Mouse (Mus musculus): ENCODE data around the gene Hectd4.

Hectd4 gene

DNA sequence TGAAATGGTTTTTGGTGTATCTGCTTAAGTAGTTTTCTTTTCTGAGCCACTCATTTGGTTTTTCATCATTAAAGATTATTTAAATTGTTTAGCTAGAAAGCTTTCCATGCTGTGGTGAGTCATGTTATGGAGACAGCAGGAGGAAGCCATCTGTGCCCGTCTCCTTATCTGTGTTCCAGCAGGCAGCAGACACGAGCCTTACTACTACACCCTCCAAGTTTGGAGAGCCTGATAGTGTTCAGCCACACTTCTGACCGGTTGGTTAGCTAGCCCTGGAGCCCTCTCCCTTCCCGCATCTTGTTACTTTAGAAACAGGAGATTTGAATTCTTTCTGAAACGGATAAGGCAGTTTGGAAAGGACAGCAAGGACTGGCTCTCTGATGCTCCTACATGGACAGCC is 16.2 kb downstream of the Hectd4 start:
- in situ Hi-C loops (cut with MboI), result no loop called here

DNA sequence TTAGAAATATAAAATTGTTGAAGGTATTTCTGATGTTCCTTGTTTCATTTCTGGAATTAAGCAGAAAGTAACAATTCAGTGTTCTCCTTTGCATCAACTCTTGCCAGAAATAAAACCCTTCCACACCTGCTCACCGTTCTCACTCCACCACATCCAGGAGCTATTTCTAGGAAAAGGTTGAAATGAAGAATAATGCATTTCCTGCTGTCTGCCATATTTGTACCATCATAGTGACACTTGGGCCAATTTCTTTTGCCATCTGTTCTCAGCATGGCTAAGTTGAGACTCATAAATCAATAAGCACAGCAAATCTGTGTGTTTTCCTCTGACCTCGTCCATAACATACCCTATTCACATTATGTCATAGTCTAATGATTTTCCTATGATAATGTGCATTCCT is 18.2 kb downstream of the Hectd4 start:
- in situ Hi-C loops (cut with MboI), result no loop called here

DNA sequence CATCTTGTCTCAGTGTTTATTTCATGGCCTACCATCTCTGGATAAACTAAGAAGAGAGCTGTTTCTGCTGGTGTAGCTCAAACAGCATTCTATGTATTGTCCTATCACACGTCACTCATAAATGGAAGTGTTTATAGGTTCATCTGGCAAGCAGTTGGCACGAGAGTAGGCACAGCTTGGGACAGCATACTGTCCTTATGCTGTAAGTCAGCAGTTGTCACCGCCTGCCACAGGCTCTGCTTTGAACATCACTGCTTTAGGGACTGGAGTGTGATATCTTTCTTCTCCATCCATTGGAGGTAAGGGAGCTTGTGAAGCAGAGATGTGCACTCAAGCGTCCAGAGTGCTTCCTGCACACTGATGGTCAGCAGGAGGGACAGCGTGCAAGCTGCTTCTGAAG is 19.8 kb downstream of the Hectd4 start:
- in situ Hi-C loops (cut with MboI), result no loop called here

DNA sequence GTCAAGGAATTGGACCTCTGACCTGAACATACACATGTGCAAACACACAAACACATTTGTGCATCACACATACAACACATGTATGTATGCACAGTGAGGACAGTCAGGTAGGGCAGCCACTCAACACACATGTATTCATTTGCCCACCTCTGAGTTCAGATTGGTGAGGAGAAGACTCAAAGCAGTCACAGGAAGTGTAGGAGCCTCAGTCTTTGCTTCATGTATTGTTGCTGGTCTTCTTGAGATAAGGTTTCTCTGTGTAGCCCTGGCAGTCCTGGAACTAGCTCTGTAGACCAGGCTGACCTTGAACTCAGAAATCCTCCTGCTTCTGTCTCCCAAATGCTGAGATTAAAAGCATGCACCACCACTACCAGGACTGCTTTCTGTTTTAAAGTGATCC is 21.2 kb downstream of the Hectd4 start:
- in situ Hi-C loops (cut with MboI), result no loop called here

DNA sequence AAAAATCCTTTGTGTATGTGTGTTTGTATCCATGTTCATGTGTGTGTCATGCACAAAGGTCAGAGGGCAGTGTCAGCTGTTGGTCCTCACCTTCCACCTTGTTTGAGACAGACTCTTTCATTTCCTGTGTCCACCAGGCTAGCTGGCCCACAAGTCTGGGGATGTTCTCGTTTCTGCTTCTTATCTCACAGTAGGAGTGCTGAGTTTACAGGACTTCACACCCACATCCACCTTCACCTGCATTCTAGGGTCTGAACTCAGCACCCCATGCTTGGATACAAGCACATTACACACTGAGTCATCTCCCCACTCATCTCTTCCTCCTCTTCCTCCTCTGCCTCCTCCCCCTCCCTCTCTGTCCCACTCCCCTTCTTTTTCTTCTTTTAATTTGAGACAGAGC is 22.2 kb downstream of the Hectd4 start:
- in situ Hi-C loops (cut with MboI), result no loop called here

DNA sequence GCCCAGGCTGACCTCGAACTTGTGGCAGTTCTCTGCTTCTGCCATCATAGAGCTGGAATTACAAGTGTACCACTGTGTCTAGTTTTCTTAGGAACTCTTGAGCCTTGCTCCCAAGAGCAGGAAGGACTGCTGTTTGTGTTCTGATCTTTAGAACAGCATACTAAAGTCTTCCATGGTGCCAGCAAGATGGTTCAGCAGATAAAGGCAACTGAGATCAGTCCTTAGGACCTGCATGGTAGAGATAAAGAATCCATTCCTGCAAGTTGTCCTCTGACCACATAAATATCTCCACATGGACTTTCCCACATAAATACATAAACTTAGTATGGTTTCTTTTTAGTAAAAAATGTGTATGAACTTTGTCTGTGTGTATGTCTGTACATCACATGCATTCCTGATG is 22.7 kb downstream of the Hectd4 start:
- in situ Hi-C loops (cut with MboI), result no loop called here

DNA sequence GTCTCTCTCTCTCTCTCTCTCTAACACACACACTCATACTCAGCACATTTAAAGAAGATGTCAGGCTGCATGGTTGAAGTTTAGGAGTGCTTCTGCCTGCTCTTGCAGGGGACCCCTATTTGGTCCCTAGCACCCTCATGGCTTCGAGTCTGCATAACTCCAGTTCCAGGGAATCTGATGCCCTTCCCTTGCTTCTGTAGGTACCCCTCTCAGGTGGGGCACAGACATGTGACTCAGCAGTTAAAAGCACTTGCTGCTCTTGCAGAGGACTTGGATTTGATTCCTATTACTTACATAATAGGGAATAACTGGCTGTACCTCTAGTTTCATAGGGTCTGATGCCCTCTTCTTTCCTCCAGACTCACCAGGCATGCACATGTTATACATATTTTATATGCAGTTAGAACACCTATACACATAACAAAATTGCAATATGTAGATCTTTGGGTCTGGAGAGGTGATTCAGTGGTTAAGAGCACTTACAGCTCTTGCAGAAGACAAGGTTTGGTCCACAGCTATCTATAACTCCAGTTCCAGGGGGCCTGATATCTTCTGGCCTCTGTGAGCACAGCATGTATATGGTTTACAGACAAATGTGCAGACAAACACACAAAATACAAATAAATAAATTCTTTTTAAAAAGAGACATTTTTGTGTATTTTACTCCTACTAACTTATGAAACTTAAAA is 23.8 kb downstream of the Hectd4 start:
- in situ Hi-C loops (cut with MboI), result no loop called here

DNA sequence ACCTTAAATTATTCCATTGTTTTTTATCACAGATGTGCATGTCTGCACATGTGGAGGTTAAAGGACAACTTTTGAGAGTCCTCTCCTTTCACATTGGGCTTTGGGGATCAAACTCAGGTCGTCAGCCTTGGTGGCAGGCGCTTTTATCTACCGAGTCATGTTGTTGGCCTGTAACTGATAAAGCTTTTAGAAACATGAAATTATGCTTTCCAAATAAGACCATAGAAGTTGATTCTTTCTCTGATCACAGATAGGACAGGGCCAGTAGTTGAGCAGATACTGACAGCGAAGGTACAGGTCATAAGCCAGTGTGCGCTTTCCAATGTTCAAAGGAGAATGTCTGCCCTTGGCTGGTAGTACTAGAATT is 24.3 kb downstream of the Hectd4 start:
- in situ Hi-C loops (cut with MboI), result no loop called here

DNA sequence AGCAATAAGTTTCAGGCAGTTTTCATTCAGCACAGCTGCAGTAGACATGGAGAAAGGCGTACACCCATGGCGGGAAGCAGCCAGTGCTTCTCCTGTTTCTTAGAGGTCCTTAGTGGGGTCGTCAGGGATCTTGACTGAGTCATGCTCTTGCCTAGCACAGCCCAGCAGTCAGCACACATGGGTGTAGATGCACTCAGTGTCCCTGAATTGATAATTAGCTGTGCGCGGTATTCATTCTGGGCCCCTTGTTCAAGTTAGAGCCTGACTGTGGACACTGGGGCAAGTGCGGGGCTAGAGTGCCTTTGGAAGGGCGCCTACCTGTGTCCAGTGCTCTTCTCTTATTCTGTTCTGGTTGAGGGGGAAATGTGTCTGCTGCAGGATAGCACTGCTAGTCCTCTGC is 25.2 kb downstream of the Hectd4 start:
- in situ Hi-C loops (cut with MboI), result no loop called here

DNA sequence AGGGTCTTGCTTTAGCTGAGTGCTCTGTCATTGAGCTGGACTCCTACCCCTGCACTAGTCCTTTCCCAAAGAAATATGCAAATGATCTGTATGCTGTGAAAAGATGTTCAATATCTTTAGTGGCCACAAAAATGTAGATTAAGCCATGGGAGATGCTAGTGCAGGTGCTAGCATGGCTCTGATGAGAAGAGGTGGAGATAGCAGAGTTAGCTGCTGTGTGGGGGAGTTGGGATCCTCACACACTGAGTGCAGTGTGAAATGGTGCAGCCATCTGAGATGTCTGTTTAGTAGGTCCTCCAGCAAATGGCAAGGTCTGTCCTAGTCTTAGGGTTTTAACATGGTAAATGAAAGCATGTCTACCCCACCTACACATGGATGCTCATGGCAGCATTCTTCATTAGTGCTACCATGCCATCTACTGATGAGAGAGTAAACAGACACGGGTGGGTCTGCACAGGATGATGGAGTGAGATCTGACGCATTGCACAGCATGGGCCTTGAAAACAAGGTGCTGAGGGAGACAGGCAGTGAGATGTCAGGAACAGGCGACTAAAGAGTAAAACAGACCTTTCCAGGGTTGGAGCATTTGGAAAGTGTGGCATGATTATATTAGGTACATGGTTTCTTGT is 28.9 kb downstream of the Hectd4 start:
- in situ Hi-C loops (cut with MboI), result no loop called here

DNA sequence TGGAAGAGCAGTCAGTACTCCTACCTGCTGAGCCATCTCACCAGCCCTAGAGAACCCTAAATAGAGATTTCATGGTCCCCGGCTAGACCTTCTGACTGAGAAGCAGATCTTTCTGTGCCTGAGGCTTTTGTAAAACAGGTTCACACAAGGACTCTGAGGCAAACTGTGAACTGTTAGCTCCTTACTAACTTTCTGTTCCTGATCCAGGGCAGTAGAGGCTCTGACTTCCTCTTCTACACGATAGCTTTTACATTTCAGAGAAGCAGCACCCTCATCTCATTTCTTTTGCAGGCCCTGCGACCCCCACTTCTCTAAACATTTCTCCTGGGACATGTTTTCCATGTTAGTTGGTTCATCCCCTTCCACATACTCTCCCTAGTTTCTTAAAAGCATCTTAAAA is 29.7 kb downstream of the Hectd4 start:
- in situ Hi-C loops (cut with MboI), result no loop called here

DNA sequence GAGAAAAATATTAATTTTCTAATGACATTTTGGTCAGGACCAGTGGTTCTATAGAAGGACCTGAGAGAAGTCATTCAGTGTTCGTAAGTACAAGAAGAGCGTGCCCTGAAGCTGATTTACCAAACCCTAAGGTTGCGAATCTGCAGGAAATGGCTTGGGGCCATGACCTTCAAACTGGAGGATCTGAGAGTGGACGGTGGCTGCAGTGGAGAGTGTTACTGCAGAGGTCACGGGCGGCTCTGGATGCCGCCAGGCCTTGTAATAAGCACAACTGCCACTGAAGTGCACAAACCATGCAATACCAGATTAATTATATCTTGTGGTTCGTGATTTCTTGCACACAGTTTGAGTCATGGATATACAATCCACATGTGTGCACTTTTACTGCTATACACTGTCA is 31.8 kb downstream of the Hectd4 start:
- in situ Hi-C loops (cut with MboI), result no loop called here

DNA sequence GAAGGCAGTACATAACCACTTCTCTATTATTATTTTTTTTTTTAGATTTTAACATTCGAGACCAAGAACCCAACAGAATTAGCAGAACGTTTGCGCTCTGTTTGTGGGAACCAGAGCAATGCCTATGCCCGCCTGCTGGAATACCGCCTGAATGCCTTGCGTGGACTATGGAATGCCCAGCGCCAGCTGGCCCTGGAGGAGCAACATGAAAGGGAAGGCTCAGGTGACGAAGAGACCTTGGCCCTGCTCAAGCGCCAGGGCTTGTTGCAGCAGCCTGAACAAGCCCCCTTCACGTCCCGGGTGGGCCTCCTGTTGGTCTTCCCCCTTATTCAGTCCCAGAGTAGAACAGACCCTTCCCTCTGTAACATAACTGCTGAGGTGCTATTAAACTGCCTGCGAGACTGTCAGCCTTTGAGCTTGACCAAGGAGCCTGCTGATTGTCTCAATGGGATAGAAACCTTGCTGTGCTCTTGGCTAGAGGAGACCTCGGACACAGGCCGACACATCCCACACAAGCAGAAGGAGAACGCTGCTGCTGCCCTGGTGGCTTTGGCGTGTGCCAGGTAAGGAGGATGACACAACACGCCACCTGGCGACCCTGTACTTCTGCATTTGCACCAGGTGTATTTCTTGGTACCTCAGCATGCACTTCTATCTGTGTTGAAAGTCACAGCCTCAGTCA is 33.9 kb downstream of the Hectd4 start:
- in situ Hi-C loops (cut with MboI), result no loop called here

DNA sequence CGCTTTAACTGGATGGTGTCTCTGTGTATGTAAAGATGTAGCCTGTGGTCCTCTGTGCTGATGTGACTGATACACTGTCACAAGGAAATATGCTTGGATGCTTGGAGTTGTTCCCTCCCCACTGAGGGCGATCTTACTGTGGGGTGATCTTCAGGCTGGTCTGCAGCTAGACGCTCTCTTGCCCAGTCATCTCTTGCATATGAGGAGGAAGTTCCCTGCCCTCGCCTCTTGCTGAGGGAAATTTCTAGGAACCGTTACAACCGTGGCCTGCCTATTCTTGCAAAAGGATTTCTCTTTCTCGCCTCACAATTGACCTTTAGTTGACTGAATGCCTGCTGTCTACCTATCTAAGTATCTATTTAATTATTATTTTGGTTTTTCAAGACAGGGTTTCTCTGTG is 35.0 kb downstream of the Hectd4 start:
- in situ Hi-C loops (cut with MboI), result no loop called here

DNA sequence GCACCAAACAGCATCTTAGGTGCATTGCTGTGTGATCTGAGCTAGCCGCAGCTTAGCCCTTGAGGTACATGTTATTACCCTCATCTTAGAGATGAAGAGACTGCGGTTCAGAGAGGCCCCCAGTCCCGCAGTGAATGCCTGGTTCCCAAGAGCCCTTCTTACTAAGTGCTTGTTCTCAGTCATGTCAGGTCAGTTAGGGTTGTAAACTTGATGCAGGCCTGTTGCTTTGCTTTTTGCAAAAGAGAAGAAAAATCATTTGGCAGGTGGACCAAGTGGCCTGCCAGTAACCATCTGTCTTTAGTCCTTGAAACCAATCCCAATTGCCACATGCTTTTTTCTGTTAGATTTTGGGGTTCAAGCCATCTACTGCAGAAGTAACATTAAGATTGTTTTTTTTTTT is 41.8 kb downstream of the Hectd4 start:
- in situ Hi-C loops (cut with MboI), result no loop called here

DNA sequence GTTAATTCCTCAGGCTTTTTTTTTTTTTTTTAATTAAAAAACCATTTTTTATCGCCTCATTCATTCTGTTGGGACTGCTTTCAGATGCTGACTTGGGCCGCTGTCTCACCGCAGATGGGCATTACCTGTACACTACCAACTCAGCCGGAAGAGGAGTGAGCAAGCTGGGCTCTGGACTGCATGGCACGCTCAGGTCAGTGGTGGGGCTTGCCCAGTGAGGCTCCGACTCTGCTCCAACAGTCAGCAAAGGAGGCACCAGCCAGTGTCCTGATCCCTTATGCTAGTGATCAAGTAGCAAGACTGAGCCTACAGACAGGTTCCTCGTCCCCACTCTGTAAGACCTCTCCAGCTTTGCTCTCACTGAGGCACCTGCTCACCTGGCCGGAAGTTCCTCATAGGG is 42.4 kb downstream of the Hectd4 start:
- in situ Hi-C loops (cut with MboI), result no loop called here

DNA sequence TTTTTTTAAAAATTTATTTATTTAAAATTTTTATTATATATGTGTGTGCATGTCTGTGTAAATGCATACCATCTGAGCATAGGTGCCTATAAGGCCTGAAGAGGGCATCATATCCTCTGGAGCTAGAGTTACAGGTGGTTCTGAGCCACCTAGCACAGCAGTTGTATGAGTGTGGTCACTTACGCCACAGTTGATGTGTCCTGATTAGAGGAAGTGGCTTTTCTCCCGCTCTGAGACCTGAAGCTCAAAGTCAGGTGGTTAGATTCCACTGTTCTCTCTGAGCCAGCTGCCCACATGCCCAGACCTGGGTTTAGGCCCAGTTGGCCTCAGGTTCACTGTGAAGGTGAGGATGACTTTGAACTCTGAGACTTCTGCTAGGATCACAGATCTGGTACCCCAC is 44.6 kb downstream of the Hectd4 start:
- in situ Hi-C loops (cut with MboI), result no loop called here

DNA sequence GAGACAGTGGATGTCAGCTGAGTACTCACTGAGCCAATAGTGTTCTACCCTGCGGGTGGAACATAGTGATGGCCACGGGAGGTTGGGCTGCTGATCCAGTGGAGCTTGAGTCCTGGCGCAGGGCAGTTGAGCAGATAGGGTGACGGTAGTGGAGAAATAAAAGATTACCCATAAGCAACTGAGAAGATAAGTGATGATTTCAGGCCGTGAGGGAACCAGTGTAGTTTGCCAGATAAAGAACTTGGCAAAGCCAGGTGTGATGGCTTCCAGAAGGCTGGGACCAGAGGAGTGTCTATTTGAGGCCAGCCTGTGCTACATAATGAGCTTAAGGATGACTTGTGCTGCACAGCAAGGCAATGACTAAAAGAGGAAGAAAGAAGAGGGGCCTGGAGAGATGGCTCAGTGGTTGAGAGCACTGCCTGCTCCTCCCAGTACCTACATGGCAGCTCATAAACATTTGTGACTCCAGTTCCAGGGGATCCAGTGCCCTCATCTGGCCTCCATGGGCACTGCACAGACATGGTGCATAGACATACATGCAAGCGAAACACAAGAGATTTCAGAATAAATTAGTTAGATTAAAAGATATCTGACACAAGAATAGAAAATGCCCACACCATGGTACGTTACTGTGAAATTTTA is 46.8 kb downstream of the Hectd4 start:
- in situ Hi-C loops (cut with MboI), result no loop called here

DNA sequence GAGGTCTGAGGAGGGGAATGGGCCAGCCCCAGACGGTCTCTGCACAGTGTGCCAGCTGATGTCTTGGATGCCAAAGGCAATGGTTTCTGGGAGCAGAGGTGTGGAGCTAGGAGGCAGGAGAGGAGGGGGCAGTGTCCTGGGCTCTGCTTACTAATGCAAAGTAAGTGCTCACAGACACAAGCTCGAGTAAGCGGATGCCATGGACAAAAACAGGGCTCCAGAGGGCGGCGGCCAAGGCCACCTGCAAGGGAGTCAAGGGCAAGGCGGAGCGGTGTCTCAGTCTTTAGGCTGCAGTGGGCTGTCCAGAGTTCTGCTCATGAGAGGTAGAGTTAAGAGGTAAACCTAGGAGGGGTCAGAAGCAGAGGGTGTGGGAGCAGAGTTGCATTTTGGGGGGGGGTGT is 51.0 kb downstream of the Hectd4 start:
- in situ Hi-C loops (cut with MboI), result no loop called here

DNA sequence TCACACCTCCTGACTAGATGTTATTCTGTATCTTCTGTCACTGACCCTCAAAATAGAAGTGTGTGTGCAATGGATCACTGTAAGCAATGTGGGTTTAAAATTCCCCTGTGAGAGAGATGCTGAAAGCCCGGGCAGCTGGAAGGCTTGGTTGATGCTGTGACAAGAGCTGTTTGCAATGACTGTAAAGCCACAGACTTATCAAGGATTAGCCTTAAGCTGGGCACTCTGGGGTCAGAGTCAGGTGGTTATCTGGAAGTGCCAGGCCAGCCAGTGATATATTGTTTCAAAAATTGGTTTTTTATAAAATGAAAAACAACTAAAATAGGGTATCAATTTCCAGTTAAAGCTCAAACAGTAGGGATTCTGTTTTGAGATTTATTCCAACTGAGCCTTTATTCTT is 56.8 kb downstream of the Hectd4 start:
- in situ Hi-C loops (cut with MboI), result no loop called here

DNA sequence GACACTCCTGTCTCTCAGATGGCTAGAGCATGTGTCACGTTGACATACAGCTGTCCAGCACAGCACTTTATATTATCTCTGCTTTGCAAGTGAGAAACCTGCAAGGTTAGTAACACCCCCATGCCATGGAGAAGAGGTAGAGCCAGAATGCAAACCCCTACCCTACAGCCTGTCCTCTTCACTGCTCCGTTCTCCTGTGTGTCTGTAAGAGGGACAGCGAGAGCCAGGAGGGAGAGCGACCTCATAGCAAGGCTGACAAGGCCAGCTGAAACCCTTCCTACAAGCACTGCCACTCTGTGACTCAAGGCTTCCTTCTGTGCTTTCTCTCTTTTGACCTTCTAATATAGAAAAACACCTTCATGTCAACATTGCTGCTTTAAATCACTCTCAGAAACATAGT is 60.4 kb downstream of the Hectd4 start:
- in situ Hi-C loops (cut with MboI), result no loop called here

DNA sequence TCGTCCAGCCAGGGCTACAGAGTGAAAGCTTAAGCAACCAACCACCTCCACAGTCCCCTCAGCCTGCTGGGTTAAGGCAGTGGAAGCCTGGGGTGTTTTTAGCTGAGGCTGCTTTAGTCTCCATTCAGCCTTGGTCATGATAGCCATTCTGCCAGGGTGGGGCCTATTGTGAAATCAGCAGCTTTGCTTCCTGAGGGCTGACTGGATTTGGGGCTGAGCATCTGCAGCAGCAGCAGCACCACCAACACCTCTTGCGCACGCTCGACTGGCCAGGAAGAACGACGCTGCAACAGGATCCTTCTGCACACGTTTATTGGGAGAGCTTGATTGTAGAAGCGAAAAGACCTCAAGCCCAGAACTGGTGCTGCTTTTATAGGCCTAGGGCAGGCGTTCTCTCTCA is 63.0 kb downstream of the Hectd4 start:
- in situ Hi-C loops (cut with MboI), result no loop called here

DNA sequence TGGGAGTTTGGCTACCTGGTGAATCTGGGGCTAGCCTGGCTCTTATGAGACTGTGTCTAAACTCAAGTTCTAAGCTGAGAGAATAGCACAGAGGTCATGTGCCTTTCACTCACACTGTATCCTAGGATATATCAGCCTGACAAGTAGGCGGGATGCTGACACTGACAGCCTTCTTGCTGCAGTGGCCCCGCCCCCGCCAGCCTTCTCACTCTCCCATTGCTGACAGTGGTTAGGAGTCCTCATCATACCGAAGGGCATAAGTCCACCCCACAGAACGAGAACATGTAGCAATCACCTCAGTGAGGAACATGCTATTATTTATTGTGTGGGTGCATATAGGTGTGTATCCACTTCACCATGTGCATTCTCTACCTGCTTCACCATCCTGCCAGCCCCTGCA is 64.8 kb downstream of the Hectd4 start:
- in situ Hi-C loops (cut with MboI), result no loop called here

All from mature B cell (primary cell).